Mouse (Mus musculus): ENCODE measurements at regions not wholly inside any gene's neighbourhood (a gene's known extent, or its start where the extent isn't known, plus 50 kb on each side); places are given as distances from the start of the nearest gene placed in this dataset.
A peak's percentile ranks its signal among the peaks of the same experiment; 100 is the strongest.

- no peak for DNase-seq
These were observed 228.5 kb upstream of the Sp4 start for GRCm38 (mm10) chr12:118529428-118530361.

- DNase-seq, result no peak
These were observed 220.5 kb upstream of the Sp4 start for GRCm38 (mm10) chr12:118521770-118522169.

GRCm38 (mm10) chr12:118521329-118521728 lies 220.1 kb upstream of the Sp4 start:
- DNase-seq, result no peak

- DNase-seq, result no peak
These were observed 218.6 kb upstream of the Sp4 start for GRCm38 (mm10) chr12:118519801-118520327.

GRCm38 (mm10) chr12:118510989-118511388 lies 209.7 kb upstream of the Sp4 start:
- DNase-seq, result no peak

GRCm38 (mm10) chr12:118508972-118509917 lies 208.0 kb upstream of the Sp4 start:
- no peak for DNase-seq

- no peak for DNase-seq
These were observed 199.2 kb upstream of the Sp4 start for GRCm38 (mm10) chr12:118500392-118500791.

- DNase-seq, result no peak
These were observed 186.8 kb upstream of the Sp4 start for GRCm38 (mm10) chr12:118488038-118488437.

- DNase-seq, result no peak
These were observed 185.2 kb upstream of the Sp4 start for GRCm38 (mm10) chr12:118486434-118486833.

GRCm38 (mm10) chr12:118481347-118481746 lies 180.1 kb upstream of the Sp4 start:
- DNase-seq, result no peak

GRCm38 (mm10) chr12:118474732-118475131 lies 173.5 kb upstream of the Sp4 start:
- no peak for DNase-seq

GRCm38 (mm10) chr12:118466837-118467236 lies 165.6 kb upstream of the Sp4 start:
- DNase-seq, result no peak

GRCm38 (mm10) chr12:118457493-118458408 lies 156.5 kb upstream of the Sp4 start:
- DNase-seq, result peak; percentile 32

GRCm38 (mm10) chr12:118455609-118456008 lies 154.4 kb upstream of the Sp4 start:
- DNase-seq, result no peak

- DNase-seq, result no peak
These were observed 138.4 kb upstream of the Sp4 start for GRCm38 (mm10) chr12:118439626-118440025.

GRCm38 (mm10) chr12:118438882-118439281 lies 137.6 kb upstream of the Sp4 start:
- DNase-seq, result no peak

- no peak for DNase-seq
These were observed 131.5 kb upstream of the Sp4 start for GRCm38 (mm10) chr12:118432703-118433102.

- no peak for DNase-seq
These were observed 127.1 kb upstream of the Sp4 start for GRCm38 (mm10) chr12:118428384-118428783.

- no peak for DNase-seq
These were observed 114.7 kb upstream of the Sp4 start for GRCm38 (mm10) chr12:118415956-118416355.

GRCm38 (mm10) chr12:118411767-118412430 lies 110.7 kb upstream of the Sp4 start:
- no peak for DNase-seq

- no peak for DNase-seq
These were observed 109.7 kb upstream of the Sp4 start for GRCm38 (mm10) chr12:118410917-118411316.

GRCm38 (mm10) chr12:118405135-118405534 lies 103.9 kb upstream of the Sp4 start:
- no peak for DNase-seq

All from cerebellum, adult 9-11 months (tissue).